Mouse (Mus musculus): ENCODE results near the gene Gm9803. TPM values are rescaled to one million over a fixed set of nuclear protein-coding genes. Genes with fewer than 3 reads are reported as not detected.
A peak's percentile ranks its signal among the peaks of the same experiment; 100 is the strongest.
"Not testable (repeated sequence)": the region's sequence is repeated elsewhere in the genome, so short reads cannot be mapped to it uniquely, and the experiment has no call there.

Gm9803 gene
- polyA plus RNA-seq (2016; fragmentation: Nextera tagmentation; extraction: Ambion mirVana): 12.8 and 14.1 TPM in 2 replicates

DNA sequence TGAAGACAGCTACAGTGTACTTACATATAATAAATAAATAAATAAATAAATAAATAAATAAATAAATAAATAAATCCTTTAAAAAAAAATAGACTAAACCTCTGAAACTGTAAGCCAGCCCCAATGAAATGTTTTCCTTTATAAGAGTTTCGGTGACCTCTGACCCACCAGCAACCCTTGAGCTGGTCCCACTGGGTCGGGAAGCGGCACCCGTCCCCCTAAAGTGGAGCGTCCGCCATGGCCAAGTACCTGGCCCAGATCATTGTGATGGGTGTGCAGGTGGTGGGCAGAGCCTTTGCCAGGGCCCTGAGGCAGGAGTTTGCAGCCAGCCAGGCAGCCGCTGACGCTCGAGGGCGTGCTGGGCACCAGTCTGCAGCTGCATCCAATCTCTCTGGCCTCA is at the start of gene Gm9803:
Gene Gm9803, plus strand, starts transcription at position 154 of the 400 bp plus-strand sequence.
- not testable (repeated sequence) for H3K9me3 ChIP-seq; H3K4me1 ChIP-seq (replicated peaks); H3K4me2 ChIP-seq; H3K9ac ChIP-seq (replicated peaks); H3K27ac ChIP-seq; H3K4me3 ChIP-seq (replicated peaks); H3K27me3 ChIP-seq; ATAC-seq (ENCODE audit: insufficient number of reproducible peaks, insufficient read depth, low FRiP score, low TSS enrichment, low read depth)
- H3K36me3 ChIP-seq: peaks cover 42% of the 10 kb centered on the region
- 94% methylated on average over 10 of the region's 10 CpGs for WGBS

DNA sequence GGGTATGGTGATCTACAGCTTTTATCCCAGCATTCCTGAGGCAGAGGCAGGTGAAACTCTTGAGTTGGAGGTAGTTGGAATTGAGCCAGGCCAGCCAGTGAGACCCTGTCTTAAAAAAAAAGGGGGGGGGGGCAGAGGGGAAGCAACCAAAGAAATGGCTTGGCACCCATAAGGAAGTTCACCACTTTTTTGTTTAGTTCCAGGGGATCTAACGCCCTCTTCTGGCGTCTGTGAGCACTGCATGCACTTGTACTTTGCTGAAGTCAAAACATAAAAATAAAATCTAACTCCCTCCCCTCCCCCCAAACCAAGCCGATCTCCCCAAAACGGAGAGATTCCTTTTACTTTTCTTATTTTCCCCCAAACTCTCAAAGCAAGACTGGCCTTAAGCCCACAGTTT is 48.5 kb upstream of the Gm9803 start:
- no peaks in the 10 kb centered on the region for H3K27me3 ChIP-seq
- 60% methylated on average over 4 of the region's 4 CpGs for WGBS
- no peak for ATAC-seq (ENCODE audit: insufficient number of reproducible peaks, insufficient read depth, low FRiP score, low TSS enrichment, low read depth)
- no peak overlapping the region for H3K27ac ChIP-seq
- H3K4me3 ChIP-seq (replicated peaks): no peak overlapping the region
- no peaks in the 10 kb centered on the region for H3K9me3 ChIP-seq
- no peak overlapping the region for H3K9ac ChIP-seq (replicated peaks)
- peaks cover 13% of the 10 kb centered on the region for H3K4me1 ChIP-seq (replicated peaks)
- no peaks in the 10 kb centered on the region for H3K36me3 ChIP-seq
- H3K4me2 ChIP-seq: no peak overlapping the region

DNA sequence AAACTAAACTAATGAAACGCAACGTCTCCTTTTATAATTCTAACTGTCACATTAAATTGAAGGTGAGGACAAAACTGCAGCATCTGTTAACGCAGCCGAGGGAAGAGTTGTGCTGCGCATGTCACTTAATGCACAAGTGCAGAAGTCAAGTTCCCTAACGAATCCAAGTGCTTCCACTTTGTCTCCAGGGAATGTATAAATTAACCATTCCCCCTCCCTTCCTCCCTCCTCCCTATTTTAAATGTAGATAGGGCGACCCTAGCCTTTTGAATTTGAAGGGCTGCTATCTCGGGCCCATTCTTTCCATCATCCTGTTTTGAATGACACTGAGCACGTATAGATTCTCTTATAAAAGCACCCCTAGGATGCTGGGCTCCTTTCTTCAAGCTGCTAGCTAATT is 46.4 kb upstream of the Gm9803 start:
- peak overlapping the region; percentile 98; the same call in 1 of the 2 replicates for H3K9ac ChIP-seq (replicated peaks)
- ATAC-seq (ENCODE audit: insufficient number of reproducible peaks, insufficient read depth, low FRiP score, low TSS enrichment, low read depth): no peak
- peak overlapping the region; percentile 77 for H3K4me3 ChIP-seq (replicated peaks)
- H3K27me3 ChIP-seq: no peaks in the 10 kb centered on the region
- H3K4me1 ChIP-seq (replicated peaks): peaks cover 30% of the 10 kb centered on the region
- WGBS: 10% methylated on average over 9 of the region's 9 CpGs
- no peaks in the 10 kb centered on the region for H3K9me3 ChIP-seq
- no peaks in the 10 kb centered on the region for H3K36me3 ChIP-seq
- H3K4me2 ChIP-seq: peak overlapping the region; percentile 78
- H3K27ac ChIP-seq: 0 out of 2 replicates have a peak overlapping the region, but pooled peaks have one; percentile 99

DNA sequence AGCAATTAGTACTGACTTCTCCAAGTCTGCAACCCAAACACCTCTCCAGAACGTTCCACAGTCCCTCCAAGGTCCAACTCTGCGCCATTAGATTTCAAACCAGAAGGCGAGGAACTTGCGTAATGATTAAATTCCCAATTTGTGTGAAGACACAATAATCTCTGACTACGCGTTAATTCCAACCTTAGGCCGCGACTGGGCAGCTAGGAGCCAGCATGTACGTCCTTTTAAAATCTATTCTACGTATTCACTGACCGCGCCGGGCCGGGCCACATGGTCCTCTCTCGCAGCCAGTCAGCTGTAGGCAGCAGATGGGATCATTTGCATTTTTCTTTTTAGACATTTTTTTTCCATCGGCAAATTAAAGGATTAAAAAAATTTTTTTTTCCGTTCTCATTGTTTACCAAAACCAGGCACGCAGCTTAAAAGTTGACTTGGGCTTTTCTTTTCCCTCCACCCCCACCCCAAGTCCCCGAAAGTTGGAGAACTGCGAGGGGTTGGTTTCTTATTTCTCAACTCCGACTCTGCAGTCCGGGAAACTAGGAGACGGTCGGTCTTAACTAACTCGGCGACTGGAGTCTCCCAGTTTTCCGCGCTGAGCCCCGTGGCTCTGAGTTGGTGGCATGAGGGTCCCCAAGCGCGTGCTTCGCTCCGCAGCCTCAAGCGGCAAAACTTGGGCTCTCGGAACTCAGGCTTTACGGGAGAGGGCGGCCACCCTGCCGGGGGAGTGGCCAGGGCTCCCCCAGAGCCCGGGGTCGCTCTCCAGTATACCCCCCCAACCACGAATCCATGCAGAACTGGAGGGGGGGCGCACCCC is 45.8 kb upstream of the Gm9803 start:
- ATAC-seq (ENCODE audit: insufficient number of reproducible peaks, insufficient read depth, low FRiP score, low TSS enrichment, low read depth): peak; percentile 60
- 1% methylated on average over 41 of the region's 42 CpGs for WGBS
- peak overlapping the region; percentile 99 for H3K27ac ChIP-seq

DNA sequence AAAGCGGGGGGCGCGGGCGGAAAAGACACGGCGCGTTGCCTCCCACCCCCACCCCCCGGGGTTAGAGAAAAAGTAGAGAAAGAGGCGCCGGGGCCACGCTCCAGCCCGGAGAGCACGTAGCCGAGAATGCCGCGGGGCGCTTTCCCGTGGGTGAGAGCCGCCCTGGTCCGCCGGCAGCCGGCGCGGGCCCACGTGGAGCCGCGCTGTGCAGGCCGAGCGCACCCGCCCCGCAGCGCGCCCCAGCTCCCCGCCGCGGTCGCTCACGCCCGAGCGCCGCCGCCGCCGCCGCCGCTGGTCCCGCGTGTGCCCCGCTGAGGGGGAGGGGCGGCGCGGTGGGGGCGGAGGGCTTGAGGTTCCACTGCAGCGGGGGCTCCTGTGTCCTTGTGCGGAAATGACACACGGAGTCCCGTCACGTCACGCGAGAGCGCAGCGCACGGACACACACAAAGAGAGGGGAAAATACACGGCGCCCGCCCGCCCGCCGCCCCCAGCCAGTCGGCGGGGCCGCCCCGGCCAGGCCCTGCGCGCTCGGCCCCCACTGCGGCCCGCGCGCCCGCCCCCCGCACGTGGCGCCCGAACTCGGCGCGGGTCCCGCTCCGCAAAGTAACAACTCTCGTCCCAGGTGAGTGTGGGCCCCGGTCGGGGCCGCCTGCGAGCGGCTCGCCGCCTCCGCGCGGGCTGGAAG is 45.0 kb upstream of the Gm9803 start, which contains the start of gene Bend3:
Gene Bend3, plus strand, starts transcription at position 81 of the 685 bp plus-strand sequence.
- Histone ChIP-seq H3K9ac (replicated peaks) (peak within 1 kb of the TSS; percentile 98), H3K27ac (peak within 1 kb of the TSS; percentile 99), H3K36me3 (no peaks in the 10 kb centered on the region), H3K27me3 (no peaks in the 10 kb centered on the region), H3K4me2 (peak within 1 kb of the TSS; percentile 78), H3K4me3 (replicated peaks) (peak within 1 kb of the TSS; percentile 77), H3K9me3 (no peaks in the 10 kb centered on the region), H3K4me1 (replicated peaks) (peaks cover 43% of the 10 kb centered on the region)
- ATAC-seq (ENCODE audit: insufficient number of reproducible peaks, insufficient read depth, low FRiP score, low TSS enrichment, low read depth): peak; percentile 61
- under 1% methylated on average over 87 of the region's 101 CpGs for WGBS

More for the DNA sequence above, 45.8 kb upstream of the Gm9803 start:
- Histone ChIP-seq H3K27me3 (no peaks in the 10 kb centered on the region), H3K4me3 (replicated peaks) (peak overlapping the region; percentile 77), H3K9ac (replicated peaks) (peak overlapping the region; percentile 98), H3K36me3 (no peaks in the 10 kb centered on the region), H3K4me2 (peak overlapping the region; percentile 78), H3K9me3 (no peaks in the 10 kb centered on the region), H3K4me1 (replicated peaks) (peaks cover 36% of the 10 kb centered on the region)

DNA sequence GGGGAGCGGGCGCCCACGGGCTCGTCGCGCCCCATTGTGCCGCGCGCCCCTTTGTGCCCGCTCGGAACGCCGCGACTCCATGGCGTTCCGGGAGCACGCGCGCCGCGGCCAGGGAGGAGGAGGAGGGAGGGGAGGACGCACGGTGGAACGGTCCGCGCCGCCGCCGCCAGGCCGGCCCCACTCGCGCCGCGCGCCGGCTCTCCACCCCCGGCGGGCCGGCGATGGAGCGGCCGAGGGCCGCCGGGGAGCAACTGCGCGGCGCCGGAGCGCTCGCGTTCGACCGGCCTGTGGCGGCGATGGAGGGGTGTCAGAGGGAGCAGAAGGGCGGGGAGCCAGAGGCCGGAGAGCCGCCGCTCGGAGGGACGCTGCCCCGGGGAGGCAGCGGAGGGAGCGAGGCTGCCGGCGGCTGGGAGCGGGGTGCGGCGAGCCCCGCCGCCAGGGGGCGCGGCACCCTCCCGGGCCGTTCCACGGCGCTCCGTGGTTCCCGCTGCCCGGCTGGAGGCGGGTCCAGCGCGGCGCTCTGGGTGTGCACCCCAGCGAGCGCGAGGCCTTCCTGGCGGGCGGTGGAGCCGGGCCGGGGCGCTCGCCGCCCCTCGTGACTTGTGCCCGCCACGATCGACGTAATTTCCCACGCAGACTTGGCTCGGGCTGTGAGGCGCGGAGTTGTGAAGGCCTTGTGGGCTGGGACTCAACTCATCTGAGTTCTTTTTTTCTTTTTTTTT is 44.3 kb upstream of the Gm9803 start:
- peak overlapping the region; percentile 78 for H3K4me2 ChIP-seq
- H3K4me1 ChIP-seq (replicated peaks): peaks cover 43% of the 10 kb centered on the region
- under 1% methylated on average over 102 of the region's 103 CpGs for WGBS
- H3K27me3 ChIP-seq: no peaks in the 10 kb centered on the region
- H3K9ac ChIP-seq (replicated peaks): peak overlapping the region; percentile 98
- peak; percentile 65 for ATAC-seq (ENCODE audit: insufficient number of reproducible peaks, insufficient read depth, low FRiP score, low TSS enrichment, low read depth)
- H3K4me3 ChIP-seq (replicated peaks): peak overlapping the region; percentile 77
- no peaks in the 10 kb centered on the region for H3K36me3 ChIP-seq
- peak overlapping the region; percentile 99 for H3K27ac ChIP-seq
- H3K9me3 ChIP-seq: no peaks in the 10 kb centered on the region

DNA sequence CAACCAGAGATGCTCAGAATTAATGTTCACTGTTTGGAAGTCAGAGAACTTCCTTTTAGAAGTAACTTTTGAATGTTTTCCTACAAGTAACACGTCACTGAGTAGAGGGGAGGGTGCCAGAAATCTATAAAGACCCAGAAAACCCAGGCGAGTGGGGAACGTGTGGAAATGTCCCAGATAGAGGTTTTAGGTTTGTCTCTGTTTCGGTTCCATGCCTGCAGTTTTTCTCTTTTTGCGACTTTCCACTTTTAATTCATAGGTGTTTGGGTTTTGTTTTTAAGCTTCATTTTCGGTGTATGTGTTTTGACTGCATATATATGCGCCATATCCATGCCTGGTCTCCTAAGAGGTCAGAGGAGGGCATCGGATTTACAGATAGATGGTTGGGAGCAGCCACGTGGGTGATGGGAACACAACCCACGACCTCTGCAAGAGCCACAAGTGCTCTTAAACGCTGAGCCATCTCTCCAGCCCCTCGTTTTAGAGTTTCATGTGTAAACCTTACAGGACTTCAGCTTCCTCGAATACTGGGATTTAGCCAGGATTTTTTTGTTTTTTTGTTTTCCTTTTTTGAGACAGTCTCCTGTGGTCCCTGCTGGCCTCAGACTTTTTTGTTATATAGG is 43.5 kb upstream of the Gm9803 start:
- no peaks in the 10 kb centered on the region for H3K9me3 ChIP-seq
- peak overlapping the region; percentile 98 for H3K9ac ChIP-seq (replicated peaks)
- WGBS: 5% methylated on average over 13 of the region's 13 CpGs
- peak overlapping the region; percentile 78 for H3K4me2 ChIP-seq
- no peaks in the 10 kb centered on the region for H3K36me3 ChIP-seq
- H3K4me1 ChIP-seq (replicated peaks): peaks cover 43% of the 10 kb centered on the region
- no peak for ATAC-seq (ENCODE audit: insufficient number of reproducible peaks, insufficient read depth, low FRiP score, low TSS enrichment, low read depth)
- peak overlapping the region; percentile 77 for H3K4me3 ChIP-seq (replicated peaks)
- H3K27me3 ChIP-seq: no peaks in the 10 kb centered on the region
- peak overlapping the region; percentile 99 for H3K27ac ChIP-seq

DNA sequence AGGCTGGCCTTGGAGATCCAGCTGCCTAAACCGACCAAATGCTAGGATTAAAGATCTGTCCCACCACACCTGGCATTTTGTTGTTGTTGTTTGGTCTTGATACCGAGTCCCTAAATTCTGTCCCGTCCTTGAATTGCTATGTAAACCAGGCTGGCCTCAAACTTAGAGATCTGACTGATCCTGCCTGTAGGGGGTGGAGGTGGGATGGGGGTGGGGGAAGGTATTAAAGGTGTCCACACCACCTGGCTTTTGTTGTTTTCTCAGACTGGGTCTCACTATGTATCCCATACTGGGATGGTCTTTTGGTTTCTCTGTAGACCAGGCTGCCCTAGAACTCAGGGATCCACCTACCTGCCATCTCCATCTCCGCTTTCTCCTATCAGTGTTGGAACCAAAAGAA is 42.7 kb upstream of the Gm9803 start:
- Histone ChIP-seq H3K4me3 (replicated peaks) (no peak overlapping the region; the same call in 1 of the 2 replicates), H3K9ac (replicated peaks) (no peak overlapping the region), H3K9me3 (no peaks in the 10 kb centered on the region), H3K27ac (no peak overlapping the region), H3K4me2 (peak overlapping the region; percentile 78), H3K27me3 (no peaks in the 10 kb centered on the region), H3K4me1 (replicated peaks) (peaks cover 43% of the 10 kb centered on the region), H3K36me3 (no peaks in the 10 kb centered on the region)
- WGBS: 28% methylated on average over 4 of the region's 4 CpGs
- ATAC-seq (ENCODE audit: insufficient number of reproducible peaks, insufficient read depth, low FRiP score, low TSS enrichment, low read depth): no peak

DNA sequence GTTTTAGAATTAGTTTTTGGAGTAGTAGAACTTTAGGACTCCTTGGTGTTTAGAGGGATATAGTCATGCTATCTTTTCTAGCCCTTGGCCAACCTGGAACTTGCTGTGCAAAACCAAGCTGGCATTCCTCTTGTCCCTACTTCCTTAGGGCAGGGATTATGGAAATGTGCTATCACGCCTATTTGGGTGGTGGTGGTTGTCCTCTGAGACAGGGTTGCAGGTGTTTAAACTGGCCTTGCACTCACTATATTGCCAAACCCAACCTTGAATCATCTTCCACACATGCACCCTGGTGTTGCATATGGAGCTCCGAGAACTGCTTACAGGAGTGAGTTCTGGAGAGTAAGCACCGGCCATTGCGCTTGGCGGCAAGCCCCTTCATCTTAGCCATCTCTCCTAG is 41.9 kb upstream of the Gm9803 start:
- Histone ChIP-seq H3K27me3 (no peaks in the 10 kb centered on the region), H3K4me1 (replicated peaks) (peaks cover 42% of the 10 kb centered on the region), H3K36me3 (no peaks in the 10 kb centered on the region; the same call in 1 of the 2 replicates), H3K27ac (no peak overlapping the region), H3K9me3 (no peaks in the 10 kb centered on the region), H3K4me3 (replicated peaks) (no peak overlapping the region), H3K9ac (replicated peaks) (no peak overlapping the region), H3K4me2 (no peak overlapping the region)
- no peak for ATAC-seq (ENCODE audit: insufficient number of reproducible peaks, insufficient read depth, low FRiP score, low TSS enrichment, low read depth)
- 94% methylated on average over 5 of the region's 5 CpGs for WGBS

DNA sequence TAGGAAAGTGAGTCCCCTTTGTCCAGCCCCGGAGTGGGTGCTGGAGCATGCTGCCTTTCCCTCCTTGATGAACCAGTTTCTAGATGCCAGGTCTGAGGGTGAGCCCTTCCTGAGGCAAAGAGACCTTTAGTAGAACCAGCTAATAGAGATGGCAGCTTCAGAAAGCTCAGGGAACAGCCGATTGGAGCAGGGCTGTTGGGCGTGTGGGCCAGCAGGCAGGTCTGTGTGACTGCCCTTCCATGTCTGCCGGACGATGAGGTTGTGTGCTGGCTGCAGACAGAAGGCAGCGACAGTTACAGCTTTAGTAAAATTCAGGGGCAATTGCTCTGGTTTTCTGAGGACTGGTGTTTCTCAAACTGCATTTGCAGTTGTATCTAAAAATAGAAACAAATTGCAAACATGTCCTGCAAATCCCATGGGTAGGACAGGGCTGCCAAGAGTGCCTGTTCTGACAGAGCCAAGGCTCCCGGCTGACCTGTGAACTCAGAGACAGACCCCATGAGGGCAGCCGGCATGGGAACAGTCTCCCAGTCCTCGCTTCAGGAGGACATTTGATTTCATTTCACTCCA is 40.4 kb upstream of the Gm9803 start:
- Histone ChIP-seq H3K27me3 (no peaks in the 10 kb centered on the region), H3K9me3 (no peaks in the 10 kb centered on the region), H3K36me3 (no peaks in the 10 kb centered on the region; the same call in 1 of the 2 replicates), H3K27ac (peak overlapping the region; percentile 68), H3K4me2 (peak overlapping the region; percentile 22; the same call in 1 of the 2 replicates), H3K4me3 (replicated peaks) (no peak overlapping the region), H3K9ac (replicated peaks) (peak overlapping the region; percentile 42), H3K4me1 (replicated peaks) (peaks cover 47% of the 10 kb centered on the region)
- ATAC-seq (ENCODE audit: insufficient number of reproducible peaks, insufficient read depth, low FRiP score, low TSS enrichment, low read depth): no peak
- WGBS: 29% methylated on average over 9 of the region's 9 CpGs

Data from limb, embryonic 12.5 days (tissue).